Mouse (Mus musculus): Measurements from ENCODE around the gene Sept12. TPM values are rescaled to one million over a fixed set of nuclear protein-coding genes. Genes with fewer than 3 reads are reported as not detected.

Sept12 gene
- polyA plus RNA-seq, 1 experiment from 2014 or later = not detected

GRCm38 (mm10) chr16:4945415-4945814 lies 52.2 kb downstream of the Sept12 start:
- Histone ChIP-seq H3K36me3 (peaks cover 81% of the 10 kb centered on the region), H3K4me3 (no peak overlapping the region), H3K4me2 (replicated peaks) (no peak overlapping the region), H3K4me1 (no peaks in the 10 kb centered on the region; the same call in 1 of the 2 replicates), H3K27me3 (no peaks in the 10 kb centered on the region), H3K9me3 (no peaks in the 10 kb centered on the region), H3K9ac (no peak overlapping the region), H3K27ac (no peak overlapping the region)
- 75% methylated on average over 4 of the region's 4 CpGs for WGBS
- no peak for ATAC-seq (ENCODE audit: insufficient number of reproducible peaks, insufficient read depth, low FRiP score, low TSS enrichment)

- H3K36me3 ChIP-seq = peaks cover 74% of the 10 kb centered on the region
- H3K9me3 ChIP-seq = no peaks in the 10 kb centered on the region
- no peak overlapping the region for H3K9ac ChIP-seq
- no peak overlapping the region for H3K4me2 ChIP-seq (replicated peaks)
- ATAC-seq (ENCODE audit: insufficient number of reproducible peaks, insufficient read depth, low FRiP score, low TSS enrichment) = no peak
- H3K4me3 ChIP-seq = no peak overlapping the region
- no peaks in the 10 kb centered on the region for H3K27me3 ChIP-seq
- no peak overlapping the region for H3K27ac ChIP-seq
- 93% methylated on average over 3 of the region's 3 CpGs for WGBS
- H3K4me1 ChIP-seq = peaks cover 8% of the 10 kb centered on the region
These were observed 54.2 kb downstream of the Sept12 start for GRCm38 (mm10) chr16:4943431-4943830.

GRCm38 (mm10) chr16:4942868-4943267 lies 54.8 kb downstream of the Sept12 start:
- ATAC-seq (ENCODE audit: insufficient number of reproducible peaks, insufficient read depth, low FRiP score, low TSS enrichment) = no peak
- H3K4me1 ChIP-seq = peaks cover 8% of the 10 kb centered on the region
- H3K27me3 ChIP-seq = no peaks in the 10 kb centered on the region
- no peaks in the 10 kb centered on the region for H3K9me3 ChIP-seq
- no peak overlapping the region for H3K9ac ChIP-seq
- no peak overlapping the region for H3K4me2 ChIP-seq (replicated peaks)
- peaks cover 70% of the 10 kb centered on the region for H3K36me3 ChIP-seq
- no peak overlapping the region for H3K27ac ChIP-seq
- H3K4me3 ChIP-seq = no peak overlapping the region
- 88% methylated on average over 8 of the region's 8 CpGs for WGBS

GRCm38 (mm10) chr16:4941016-4941415 lies 56.6 kb downstream of the Sept12 start:
- Histone ChIP-seq H3K27ac (peak overlapping the region; percentile 8; the same call in 1 of the 2 replicates), H3K36me3 (peaks cover 70% of the 10 kb centered on the region), H3K4me3 (no peak overlapping the region; the same call in 1 of the 2 replicates), H3K4me2 (replicated peaks) (no peak overlapping the region), H3K9ac (no peak overlapping the region), H3K4me1 (peaks cover 8% of the 10 kb centered on the region), H3K9me3 (no peaks in the 10 kb centered on the region), H3K27me3 (no peaks in the 10 kb centered on the region)
- no peak for ATAC-seq (ENCODE audit: insufficient number of reproducible peaks, insufficient read depth, low FRiP score, low TSS enrichment)

GRCm38 (mm10) chr16:4940311-4940850 lies 57.3 kb downstream of the Sept12 start:
- no peaks in the 10 kb centered on the region for H3K9me3 ChIP-seq
- H3K36me3 ChIP-seq = peaks cover 72% of the 10 kb centered on the region
- peak overlapping the region; percentile 85; the same call in 1 of the 2 replicates for H3K9ac ChIP-seq
- H3K4me1 ChIP-seq = peaks cover 8% of the 10 kb centered on the region
- peak overlapping the region; percentile 65 for H3K4me2 ChIP-seq (replicated peaks)
- no peak for ATAC-seq (ENCODE audit: insufficient number of reproducible peaks, insufficient read depth, low FRiP score, low TSS enrichment)
- no peak overlapping the region for H3K27ac ChIP-seq
- H3K27me3 ChIP-seq = no peaks in the 10 kb centered on the region
- peak overlapping the region; percentile 79 for H3K4me3 ChIP-seq
- WGBS = 89% methylated on average over 10 of the region's 10 CpGs

GRCm38 (mm10) chr16:4939412-4939811 lies 58.2 kb downstream of the Sept12 start:
- H3K36me3 ChIP-seq = peaks cover 79% of the 10 kb centered on the region
- peak overlapping the region; percentile 79 for H3K4me3 ChIP-seq
- H3K9me3 ChIP-seq = no peaks in the 10 kb centered on the region
- peak overlapping the region; percentile 65 for H3K4me2 ChIP-seq (replicated peaks)
- peak; percentile 54 for ATAC-seq (ENCODE audit: insufficient number of reproducible peaks, insufficient read depth, low FRiP score, low TSS enrichment)
- 4% methylated on average over 16 of the region's 16 CpGs for WGBS
- H3K27me3 ChIP-seq = no peaks in the 10 kb centered on the region
- peaks cover 8% of the 10 kb centered on the region for H3K4me1 ChIP-seq
- peak overlapping the region; percentile 86 for H3K27ac ChIP-seq
- H3K9ac ChIP-seq = peak overlapping the region; percentile 85

GRCm38 (mm10) chr16:4938989-4939388 lies 58.7 kb downstream of the Sept12 start:
- no peaks in the 10 kb centered on the region for H3K9me3 ChIP-seq
- WGBS = under 1% methylated on average over 28 of the region's 28 CpGs
- peak overlapping the region; percentile 79 for H3K4me3 ChIP-seq
- H3K36me3 ChIP-seq = peaks cover 80% of the 10 kb centered on the region
- no peaks in the 10 kb centered on the region for H3K27me3 ChIP-seq
- peak; percentile 94 for ATAC-seq (ENCODE audit: insufficient number of reproducible peaks, insufficient read depth, low FRiP score, low TSS enrichment)
- peak overlapping the region; percentile 86 for H3K27ac ChIP-seq
- peak overlapping the region; percentile 85 for H3K9ac ChIP-seq
- H3K4me1 ChIP-seq = peaks cover 8% of the 10 kb centered on the region
- H3K4me2 ChIP-seq (replicated peaks) = peak overlapping the region; percentile 65

GRCm38 (mm10) chr16:4938461-4938860 lies 59.2 kb downstream of the Sept12 start, which contains the start of gene Nudt16l1:
Gene Nudt16l1 (plus strand): TSS chr16:4938761.
- Histone ChIP-seq H3K4me2 (replicated peaks) (peak within 1 kb of the TSS; percentile 65), H3K4me3 (peak within 1 kb of the TSS; percentile 79), H3K36me3 (peaks cover 79% of the 10 kb centered on the region), H3K4me1 (peaks cover 8% of the 10 kb centered on the region), H3K9ac (peak within 1 kb of the TSS; percentile 85), H3K9me3 (no peaks in the 10 kb centered on the region), H3K27ac (peak within 1 kb of the TSS; percentile 86), H3K27me3 (no peaks in the 10 kb centered on the region)
- ATAC-seq (ENCODE audit: insufficient number of reproducible peaks, insufficient read depth, low FRiP score, low TSS enrichment) = no peak
- 5% methylated on average over 2 of the region's 2 CpGs for WGBS

- 91% methylated on average over 8 of the region's 8 CpGs for WGBS
- peaks cover 79% of the 10 kb centered on the region for H3K36me3 ChIP-seq
- H3K9me3 ChIP-seq = no peaks in the 10 kb centered on the region
- ATAC-seq (ENCODE audit: insufficient number of reproducible peaks, insufficient read depth, low FRiP score, low TSS enrichment) = no peak
- no peak overlapping the region for H3K27ac ChIP-seq
- no peak overlapping the region for H3K4me3 ChIP-seq
- peaks cover 8% of the 10 kb centered on the region for H3K4me1 ChIP-seq
- no peaks in the 10 kb centered on the region for H3K27me3 ChIP-seq
- H3K9ac ChIP-seq = no peak overlapping the region
- H3K4me2 ChIP-seq (replicated peaks) = no peak overlapping the region
These were observed 60.1 kb downstream of the Sept12 start for GRCm38 (mm10) chr16:4937351-4938190.

Other genes starting within 250 kb of the Sept12 start
- gene Cdip1, start 207.6 kb downstream of the Sept12 start, polyA plus RNA-seq (2016; fragmentation: Nextera tagmentation; extraction: Ambion mirVana) = 96.8 and 99.7 TPM in 2 replicates
- gene 4930562C15Rik, start 162.4 kb downstream of the Sept12 start, polyA plus RNA-seq (2016; fragmentation: Nextera tagmentation; extraction: Ambion mirVana) = 0.50 and 0.67 TPM in 2 replicates
- 31.2 and 32.7 TPM in 2 replicates for gene Ubald1, start 117.5 kb downstream of the Sept12 start, polyA plus RNA-seq (2016; fragmentation: Nextera tagmentation; extraction: Ambion mirVana)
- gene Mgrn1, start 111.6 kb downstream of the Sept12 start, polyA plus RNA-seq (2016; fragmentation: Nextera tagmentation; extraction: Ambion mirVana) = 91.9 and 93.4 TPM in 2 replicates
- gene Nudt16l1, start 59.1 kb downstream of the Sept12 start, polyA plus RNA-seq (2016; fragmentation: Nextera tagmentation; extraction: Ambion mirVana) = 171 and 177 TPM in 2 replicates
- gene Anks3, start 33.6 kb downstream of the Sept12 start, polyA plus RNA-seq (2016; fragmentation: Nextera tagmentation; extraction: Ambion mirVana) = 64.3 and 69.2 TPM in 2 replicates
- gene Smim22, start 9.4 kb upstream of the Sept12 start, polyA plus RNA-seq (2016; fragmentation: Nextera tagmentation; extraction: Ambion mirVana) = 3.6 and 3.9 TPM in 2 replicates
- 65.1 and 74.9 TPM in 2 replicates for gene Rogdi, start 15.7 kb upstream of the Sept12 start, polyA plus RNA-seq (2016; fragmentation: Nextera tagmentation; extraction: Ambion mirVana)
- 169 and 172 TPM in 2 replicates for gene Glyr1, start 52.0 kb upstream of the Sept12 start, polyA plus RNA-seq (2016; fragmentation: Nextera tagmentation; extraction: Ambion mirVana)
- 26.9 and 27.0 TPM in 2 replicates for gene Ubn1, start 52.2 kb upstream of the Sept12 start, polyA plus RNA-seq (2016; fragmentation: Nextera tagmentation; extraction: Ambion mirVana)
- 3.2 and 3.3 TPM in 2 replicates for gene Ppl, start 134.6 kb upstream of the Sept12 start, polyA plus RNA-seq (2016; fragmentation: Nextera tagmentation; extraction: Ambion mirVana)
- gene Sec14l5, start 149.3 kb upstream of the Sept12 start, polyA plus RNA-seq (2016; fragmentation: Nextera tagmentation; extraction: Ambion mirVana) = 0.13 TPM in 1 of 2 replicates, not detected in the other
- 14.6 and 17.1 TPM in 2 replicates for gene Nagpa, start 206.2 kb upstream of the Sept12 start, polyA plus RNA-seq (2016; fragmentation: Nextera tagmentation; extraction: Ambion mirVana)
- 2.1 and 2.3 TPM in 2 replicates for gene AU021092, start 224.4 kb upstream of the Sept12 start, polyA plus RNA-seq (2016; fragmentation: Nextera tagmentation; extraction: Ambion mirVana)
- gene Alg1, start 235.8 kb upstream of the Sept12 start, polyA plus RNA-seq (2016; fragmentation: Nextera tagmentation; extraction: Ambion mirVana) = 30.8 and 31.3 TPM in 2 replicates

Data from embryonic facial prominence, embryonic 12.5 days (tissue).